Comparison of ENCODE assay signal across 8 mouse cellular contexts in the genomic region with DNA sequence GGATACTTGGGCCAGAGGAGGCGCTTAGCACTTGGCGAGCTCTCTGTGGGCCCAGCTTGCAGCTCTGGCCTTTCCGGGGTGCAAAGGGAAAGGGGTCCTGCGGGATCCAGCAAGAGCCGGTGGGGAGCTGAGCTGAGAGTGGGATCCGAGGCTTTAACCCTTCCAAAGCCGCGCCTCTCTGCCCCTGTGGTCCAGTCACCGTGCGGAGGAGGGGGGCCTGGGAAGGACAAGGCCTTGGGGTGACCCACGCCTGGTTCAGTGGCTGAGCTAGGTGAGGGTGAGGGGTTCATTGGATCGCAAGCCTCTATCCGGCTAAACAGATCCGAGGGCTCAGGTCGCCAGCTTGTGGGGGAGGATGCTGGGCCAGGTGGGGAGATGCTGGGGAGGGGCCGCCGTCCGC. TPM values are rescaled to one million over a fixed set of nuclear protein-coding genes. Genes with fewer than 3 reads are reported as not detected.
A peak's percentile ranks its signal among the peaks of the same experiment; 100 is the strongest.
DNase-seq lines count a peak whose midpoint lies in the region; ATAC-seq and TF ChIP-seq lines count a peak whose summit lies in the region.

No protein-coding gene starts in this region.

- H3K4me1 ChIP-seq in forebrain, embryonic 11.5 days (replicated peaks; ENCODE audit: control insufficient read depth, insufficient read depth, low read length): peaks cover 10% of the 10 kb centered on the region; the same call in 1 of the 2 replicates
- peaks cover 10% of the 10 kb centered on the region for H3K4me1 ChIP-seq in limb, embryonic 14.5 days (ENCODE audit: control insufficient read depth, insufficient read depth, low read length)
- peaks cover 18% of the 10 kb centered on the region for H3K4me1 ChIP-seq in stomach, embryonic 15.5 days

- no peak for ATAC-seq in forebrain, embryonic 11.5 days (replicated peaks; ENCODE audit: low FRiP score)
- ATAC-seq in limb, embryonic 14.5 days (ENCODE audit: low FRiP score, low read depth): no peak
- ATAC-seq in stomach, embryonic 15.5 days (ENCODE audit: insufficient read depth, low FRiP score, low read depth): no peak

- TF ChIP-seq POLR2A in brain, embryonic 14.5 days (IDR thresholded peaks at IDR 0.05; ENCODE audit: borderline replicate concordance, extremely low read depth, insufficient read depth, insufficient read length, poor library complexity, severe bottlenecking): no peak
- no peak for TF ChIP-seq POLR2A in limb, embryonic 14.5 days (IDR thresholded peaks at IDR 0.05; ENCODE audit: borderline replicate concordance, extremely low read depth, insufficient read depth, insufficient read length)

- no peak for TF ChIP-seq CTCF in brain, embryonic 14.5 days (IDR thresholded peaks at IDR 0.05; ENCODE audit: borderline replicate concordance, extremely low read depth, insufficient read depth, insufficient read length)

- H3K9me3 ChIP-seq in forebrain, embryonic 11.5 days (ENCODE audit: control insufficient read depth, low read length): no peaks in the 10 kb centered on the region; the same call in 1 of the 2 replicates
- no peaks in the 10 kb centered on the region for H3K9me3 ChIP-seq in limb, embryonic 14.5 days (ENCODE audit: control insufficient read depth, low read length)
- H3K9me3 ChIP-seq in stomach, embryonic 15.5 days: no peaks in the 10 kb centered on the region

- H3K4me3 ChIP-seq in forebrain, embryonic 11.5 days (ENCODE audit: low read depth, low read length): peak overlapping the region; percentile 54
- H3K4me3 ChIP-seq in limb, embryonic 14.5 days (replicated peaks; ENCODE audit: low read length): peak overlapping the region; percentile 43
- H3K4me3 ChIP-seq in stomach, embryonic 15.5 days (replicated peaks): peak overlapping the region; percentile 49

- H3K27ac ChIP-seq in forebrain, embryonic 11.5 days (ENCODE audit: low read depth, low read length): no peak overlapping the region
- no peak overlapping the region for H3K27ac ChIP-seq in limb, embryonic 14.5 days (replicated peaks; ENCODE audit: low read depth, low read length)
- H3K27ac ChIP-seq in stomach, embryonic 15.5 days: no peak overlapping the region

- intact Hi-C loops in left cerebral cortex, postnatal 36 days (cut with DNase I): loop anchor here (2.0 to 5.0 kb wide), 4 partner anchors 41 to 109 kb away; a partner anchor contains a TSS
- intact Hi-C loops in left cerebral cortex, postnatal 25 days (cut with DNase I): loop anchor here (5.0 kb wide), 1 partner anchor 109 kb away; a partner anchor contains a TSS

- peak; percentile 30 to 42 for DNase-seq in left cerebral cortex, postnatal 36 days (ENCODE audit: low spot score in 2 of 2)
- no peak for DNase-seq in left cerebral cortex, postnatal 25 days (ENCODE audit: low spot score in 2 of 2)
- DNase-seq in brain, embryonic 14.5 days (ENCODE audit: low read depth): peak; percentile 14
- peak; percentile 55 for DNase-seq in forebrain, embryonic 11.5 days (ENCODE audit: low spot score)
- no peak for DNase-seq in limb, embryonic 14.5 days (ENCODE audit: low spot score)
- no peak for DNase-seq in adrenal gland, adult 8-10 months
- no peak for DNase-seq in ovary, postnatal 14 days (ENCODE audit: low spot score)

- H3K27me3 ChIP-seq in forebrain, embryonic 11.5 days (ENCODE audit: control insufficient read depth, insufficient read depth, low read length): peaks cover 26% of the 10 kb centered on the region
- H3K27me3 ChIP-seq in limb, embryonic 14.5 days (ENCODE audit: control insufficient read depth, insufficient read depth, low read length): peaks cover 20% of the 10 kb centered on the region
- H3K27me3 ChIP-seq in stomach, embryonic 15.5 days (replicated peaks): peaks cover 22% of the 10 kb centered on the region

- WGBS in forebrain, embryonic 11.5 days: 2% methylated on average over 18 of the region's 18 CpGs
- WGBS in limb, embryonic 14.5 days: 5% methylated on average over 15 of the region's 18 CpGs
- WGBS in stomach, embryonic 15.5 days: 6% methylated on average over 18 of the region's 18 CpGs

- no peaks in the 10 kb centered on the region for H3K36me3 ChIP-seq in forebrain, embryonic 11.5 days (ENCODE audit: control insufficient read depth, insufficient read depth, low read length)
- H3K36me3 ChIP-seq in limb, embryonic 14.5 days (ENCODE audit: control insufficient read depth, insufficient read depth, low read length): no peaks in the 10 kb centered on the region
- H3K36me3 ChIP-seq in stomach, embryonic 15.5 days: no peaks in the 10 kb centered on the region

- peak overlapping the region; percentile 64 for H3K9ac ChIP-seq in forebrain, embryonic 11.5 days (ENCODE audit: low read length)
- H3K9ac ChIP-seq in limb, embryonic 14.5 days (ENCODE audit: low read depth, low read length, severe bottlenecking): peak overlapping the region; percentile 60
- H3K9ac ChIP-seq in stomach, embryonic 15.5 days: peak overlapping the region; percentile 22; the same call in 1 of the 2 replicates

- peak overlapping the region; percentile 88 for H3K4me2 ChIP-seq in forebrain, embryonic 11.5 days (ENCODE audit: low read depth, low read length, severe bottlenecking)
- H3K4me2 ChIP-seq in limb, embryonic 14.5 days (replicated peaks; ENCODE audit: low read depth, low read length, severe bottlenecking): peak overlapping the region; percentile 89
- H3K4me2 ChIP-seq in stomach, embryonic 15.5 days: peak overlapping the region; percentile 98

RNA-seq across cellular contexts. Expression of a gene that starts 1.4 kb away (rescaled TPM):
- 100 to 1,000 TPM; 124 to 166 TPM for total RNA-seq in left cerebral cortex, postnatal 36 days (2021)
- total RNA-seq in left cerebral cortex, postnatal 25 days (2021): 100 to 1,000 TPM; 132 to 139 TPM
- 21.0 and 30.4 TPM in 2 replicates for polyA plus RNA-seq in brain, embryonic 14.5 days (2012; rRNA removed)
- polyA plus RNA-seq in forebrain, embryonic 11.5 days (2014; fragmentation: Nextera tagmentation; extraction: Ambion mirVana): 0.19 and 0.28 TPM in 2 replicates
- polyA plus RNA-seq in limb, embryonic 14.5 days (2012; rRNA removed): 0.60 and 0.64 TPM in 2 replicates
- polyA plus RNA-seq in limb, embryonic 14.5 days (2014; fragmentation: Nextera tagmentation; extraction: Ambion mirVana): 0.15 TPM in 2 replicates
- polyA plus RNA-seq in stomach, embryonic 15.5 days (2015; fragmentation: Nextera tagmentation; extraction: Ambion mirVana): 0.45 and 0.58 TPM in 2 replicates
- total RNA-seq in adrenal gland, adult 8-10 months (2022): 1 to 10 TPM; 3.0 to 8.0 (median 4.9) TPM

RNA-seq across cellular contexts. Expression of a gene that starts 1.7 kb away (rescaled TPM):
- total RNA-seq in left cerebral cortex, postnatal 36 days (2021): 10 to 100 TPM; 17.0 to 18.0 TPM
- 10 to 100 TPM; 12.0 to 15.9 TPM for total RNA-seq in left cerebral cortex, postnatal 25 days (2021)
- polyA plus RNA-seq in brain, embryonic 14.5 days (2012; rRNA removed): 13.9 and 19.1 TPM in 2 replicates
- 34.4 and 38.0 TPM in 2 replicates for polyA plus RNA-seq in forebrain, embryonic 11.5 days (2014; fragmentation: Nextera tagmentation; extraction: Ambion mirVana)
- 44.8 and 49.5 TPM in 2 replicates for polyA plus RNA-seq in limb, embryonic 14.5 days (2012; rRNA removed)
- polyA plus RNA-seq in limb, embryonic 14.5 days (2014; fragmentation: Nextera tagmentation; extraction: Ambion mirVana): 60.8 and 61.2 TPM in 2 replicates
- polyA plus RNA-seq in stomach, embryonic 15.5 days (2015; fragmentation: Nextera tagmentation; extraction: Ambion mirVana): 86.6 and 133 TPM in 2 replicates
- total RNA-seq in adrenal gland, adult 8-10 months (2022): 10 to 100 TPM; 33.7 to 49.5 (median 44.8) TPM

RNA-seq across cellular contexts. Expression of a gene that starts 27.5 kb away (rescaled TPM):
- 1 to 10 TPM; 2.7 to 2.8 TPM for total RNA-seq in left cerebral cortex, postnatal 36 days (2021)
- total RNA-seq in left cerebral cortex, postnatal 25 days (2021): 1 to 10 TPM; 2.8 to 4.6 TPM
- polyA plus RNA-seq in brain, embryonic 14.5 days (2012; rRNA removed): 7.8 and 12.6 TPM in 2 replicates
- polyA plus RNA-seq in forebrain, embryonic 11.5 days (2014; fragmentation: Nextera tagmentation; extraction: Ambion mirVana): 23.0 and 23.4 TPM in 2 replicates
- polyA plus RNA-seq in limb, embryonic 14.5 days (2012; rRNA removed): 31.3 and 32.1 TPM in 2 replicates
- 31.5 and 32.4 TPM in 2 replicates for polyA plus RNA-seq in limb, embryonic 14.5 days (2014; fragmentation: Nextera tagmentation; extraction: Ambion mirVana)
- 29.3 and 35.1 TPM in 2 replicates for polyA plus RNA-seq in stomach, embryonic 15.5 days (2015; fragmentation: Nextera tagmentation; extraction: Ambion mirVana)
- 10 to 100 TPM; 12.6 to 19.4 (median 14.8) TPM for total RNA-seq in adrenal gland, adult 8-10 months (2022)

RNA-seq across cellular contexts. Expression of a gene that starts 40.7 kb away (rescaled TPM):
- 10 to 100 TPM; 17.2 to 20.0 TPM for total RNA-seq in left cerebral cortex, postnatal 36 days (2021)
- total RNA-seq in left cerebral cortex, postnatal 25 days (2021): 10 to 100 TPM; 16.1 to 16.8 TPM
- 4.7 and 5.7 TPM in 2 replicates for polyA plus RNA-seq in brain, embryonic 14.5 days (2012; rRNA removed)
- polyA plus RNA-seq in forebrain, embryonic 11.5 days (2014; fragmentation: Nextera tagmentation; extraction: Ambion mirVana): 16.3 and 18.2 TPM in 2 replicates
- polyA plus RNA-seq in limb, embryonic 14.5 days (2012; rRNA removed): 23.3 and 28.0 TPM in 2 replicates
- polyA plus RNA-seq in limb, embryonic 14.5 days (2014; fragmentation: Nextera tagmentation; extraction: Ambion mirVana): 34.2 and 39.4 TPM in 2 replicates
- 35.3 and 36.7 TPM in 2 replicates for polyA plus RNA-seq in stomach, embryonic 15.5 days (2015; fragmentation: Nextera tagmentation; extraction: Ambion mirVana)
- 10 to 100 TPM; 20.2 to 37.1 (median 23.9) TPM for total RNA-seq in adrenal gland, adult 8-10 months (2022)

RNA-seq across cellular contexts. Expression of a gene that starts 53.1 kb away (rescaled TPM):
- total RNA-seq in left cerebral cortex, postnatal 36 days (2021): under 1 TPM; 0.25 to 0.48 TPM
- under 1 TPM; 0.32 to 0.62 TPM for total RNA-seq in left cerebral cortex, postnatal 25 days (2021)
- polyA plus RNA-seq in brain, embryonic 14.5 days (2012; rRNA removed): 1.8 and 2.4 TPM in 2 replicates
- polyA plus RNA-seq in forebrain, embryonic 11.5 days (2014; fragmentation: Nextera tagmentation; extraction: Ambion mirVana): 1.2 and 1.3 TPM in 2 replicates
- 6.3 and 6.6 TPM in 2 replicates for polyA plus RNA-seq in limb, embryonic 14.5 days (2012; rRNA removed)
- polyA plus RNA-seq in limb, embryonic 14.5 days (2014; fragmentation: Nextera tagmentation; extraction: Ambion mirVana): 2.1 and 2.5 TPM in 2 replicates
- polyA plus RNA-seq in stomach, embryonic 15.5 days (2015; fragmentation: Nextera tagmentation; extraction: Ambion mirVana): 3.1 and 3.5 TPM in 2 replicates
- 1 to 10 TPM; 2.6 to 4.7 (median 3.3) TPM for total RNA-seq in adrenal gland, adult 8-10 months (2022)

Comparison
In these comparisons a context has a peak if more than half of its experiments do, and no peak if none do; other contexts are left out.
1. DNase-seq: peak in left cerebral cortex, postnatal 36 days (2 of 2), brain, embryonic 14.5 days (single experiment) and forebrain, embryonic 11.5 days (single experiment); none in left cerebral cortex, postnatal 25 days (0 of 2), limb, embryonic 14.5 days (single experiment), adrenal gland, adult 8-10 months (single experiment) and ovary, postnatal 14 days (single experiment).
2. RNA of a gene that starts 1.4 kb away (polyA plus RNA-seq): 21.0 to 30.4 TPM in brain, embryonic 14.5 days; 0.15 to 0.64 TPM in limb, embryonic 14.5 days, 0.45 to 0.58 TPM in stomach, embryonic 15.5 days and 0.19 to 0.28 TPM in forebrain, embryonic 11.5 days; every median in the first group is over 10 times any median in the second.
3. Peak in every context shown above with its lines, with median percentiles within 50 percentile points of each other: H3K4me2 ChIP-seq, H3K4me3 ChIP-seq and H3K9ac ChIP-seq.